ENCODE assay signal across 35 mouse cellular contexts in the genomic region with DNA sequence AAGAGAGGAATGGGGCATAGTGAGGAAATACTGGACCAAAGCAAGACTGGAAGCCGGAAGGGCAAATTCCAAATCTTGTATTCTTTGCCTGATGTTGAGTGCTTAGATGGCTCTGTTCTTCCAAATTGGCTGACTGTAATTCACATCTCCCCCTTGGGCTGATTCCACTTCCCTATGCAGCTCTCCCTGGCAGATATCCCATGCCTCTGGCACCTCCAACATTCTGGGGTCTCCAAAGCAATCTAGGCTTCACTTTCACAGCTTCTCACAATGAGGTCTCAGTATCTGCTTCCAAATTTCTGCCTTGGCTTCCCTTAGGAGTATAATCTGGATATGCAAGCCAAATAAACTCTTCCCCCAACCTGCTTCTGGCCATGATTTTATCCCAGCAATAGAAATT. TPM values are rescaled to one million over a fixed set of nuclear protein-coding genes. Genes with fewer than 3 reads are reported as not detected.
"Had no signal": no experiment of that assay in that cellular context is flagged by ENCODE, and none has a peak within 500 bp of the region (broad histone marks: within the 10 kb centered on the region; RNA-seq: fewer than 3 reads in every experiment).

No protein-coding gene starts in this region.

- H3K36me3 ChIP-seq: liver, embryonic 13.5 days; midbrain, embryonic 12.5 days; midbrain, embryonic 15.5 days; neural tube, embryonic 13.5 days had no signal

- H3K27ac ChIP-seq: kidney, postnatal 0 days; liver, embryonic 13.5 days; midbrain, embryonic 12.5 days; midbrain, embryonic 15.5 days; neural tube, embryonic 13.5 days had no signal

- H3K4me3 ChIP-seq: liver, embryonic 13.5 days; midbrain, embryonic 12.5 days; midbrain, embryonic 15.5 days; myocyte; neural tube, embryonic 13.5 days had no signal

- H3K9me3 ChIP-seq: liver, embryonic 13.5 days; midbrain, embryonic 12.5 days; midbrain, embryonic 15.5 days; neural tube, embryonic 13.5 days had no signal

- H3K27me3 ChIP-seq: midbrain, embryonic 12.5 days; midbrain, embryonic 15.5 days; neural tube, embryonic 13.5 days had no signal

- H3K9ac ChIP-seq: liver, embryonic 13.5 days; midbrain, embryonic 12.5 days; midbrain, embryonic 15.5 days; neural tube, embryonic 13.5 days had no signal

- H3K4me1 ChIP-seq: liver, embryonic 13.5 days; midbrain, embryonic 12.5 days; midbrain, embryonic 15.5 days; neural tube, embryonic 13.5 days had no signal

- H3K4me2 ChIP-seq: liver, embryonic 13.5 days; midbrain, embryonic 12.5 days; midbrain, embryonic 15.5 days; neural tube, embryonic 13.5 days had no signal

- ATAC-seq: midbrain, embryonic 15.5 days had no signal

- DNase-seq: kidney, adult 2 months; kidney, postnatal 25 days; liver, embryonic 13.5 days; lung, adult 2 months; lung, postnatal 14 days; lung, postnatal 4 days; retina, postnatal 1 day; right cerebral cortex, postnatal 14 days; thymus, adult 2 months; thymus, postnatal 14 days; thymus, postnatal 4 days had no signal

RNA-seq across cellular contexts. Expression of a gene that starts 42.5 kb away (rescaled TPM):
- total RNA-seq: layer of hippocampus, adult 8-10 months; layer of hippocampus, postnatal 14 days; left cerebral cortex, adult 8-10 months; left cerebral cortex, postnatal 25 days; liver, adult 2 months; megakaryocyte progenitor cell, adult 5-6 weeks; megakaryocyte-erythroid progenitor cell, adult 5-6 weeks; monocyte, adult 5-6 weeks; neutrophil, adult 5-6 weeks had no signal
- polyA plus RNA-seq: kidney, adult 2 months; kidney, embryonic 14.5 days; kidney, postnatal 0 days; large intestine, adult 2 months; limb, embryonic 11.5 days; limb, embryonic 14.5 days; liver, adult 2 months; liver, embryonic 13.5 days; liver, embryonic 16.5 days; lung, adult 2 months; lung, embryonic 16.5 days; midbrain, embryonic 12.5 days; midbrain, embryonic 15.5 days; myocyte; neural tube, embryonic 13.5 days; small intestine, adult 2 months; spleen, adult 2 months; stomach, embryonic 16.5 days; thymus, adult 2 months had no signal

RNA-seq across cellular contexts. Expression of a gene that starts 47.3 kb away (rescaled TPM):
- total RNA-seq: layer of hippocampus, adult 8-10 months; layer of hippocampus, postnatal 14 days; left cerebral cortex, adult 8-10 months; left cerebral cortex, postnatal 25 days; liver, adult 2 months; megakaryocyte progenitor cell, adult 5-6 weeks; megakaryocyte-erythroid progenitor cell, adult 5-6 weeks; monocyte, adult 5-6 weeks; neutrophil, adult 5-6 weeks had no signal
- polyA plus RNA-seq: kidney, adult 2 months; kidney, embryonic 14.5 days; kidney, postnatal 0 days; large intestine, adult 2 months; limb, embryonic 11.5 days; limb, embryonic 14.5 days; liver, adult 2 months; liver, embryonic 13.5 days; liver, embryonic 16.5 days; lung, adult 2 months; lung, embryonic 16.5 days; midbrain, embryonic 12.5 days; midbrain, embryonic 15.5 days; myocyte; neural tube, embryonic 13.5 days; small intestine, adult 2 months; spleen, adult 2 months; stomach, embryonic 16.5 days; testis, adult 2 months; thymus, adult 2 months had no signal
